Mouse (Mus musculus): ENCODE data around the gene Ctsm.
"Not testable (repeated sequence)": the region's sequence is repeated elsewhere in the genome, so short reads cannot be mapped to it uniquely, and the experiment has no call there.

Gene Ctsm

GRCm38 (mm10) chr13:61541631-61542030 is at the start of gene Ctsm:
Gene Ctsm, minus strand, starts transcription at chr13:61541839.
- in situ Hi-C loops (cut with MboI; ENCODE audit: low sequenced_read_pairs), result no loop called here

- in situ Hi-C loops (cut with MboI; ENCODE audit: low sequenced_read_pairs), result no loop called here
Measured at GRCm38 (mm10) chr13:61570027-61570426, 28.4 kb upstream of the Ctsm start, which contains the start of gene Cts3. Gene Cts3, minus strand, starts transcription at chr13:61570127.

GRCm38 (mm10) chr13:61568074-61568473 is 26.4 kb upstream of the Ctsm start, which contains the start of gene Gm49352:
Gene Gm49352, minus strand, starts transcription at chr13:61568174.
- in situ Hi-C loops (cut with MboI; ENCODE audit: low sequenced_read_pairs), result not testable (repeated sequence)
